Mouse (Mus musculus) thymus, adult 2 months (tissue): ENCODE measurements around the gene Abcb1b. TPM values are rescaled to one million over a fixed set of nuclear protein-coding genes. Genes with fewer than 3 reads are reported as not detected.
A peak's percentile ranks its signal among the peaks of the same experiment; 100 is the strongest.

ENCODE experiments used
- DNase-seq: peaks from one replicate; pipeline ENCODE4 v3.0.0; 2021
- H3K27ac ChIP-seq: fragments of 200-500 bp; 2 replicates; pipeline ENCODE4 v1.5.1; 2012; ENCODE audit warnings: low read length, control low read depth; ENCODE audit not compliant: control insufficient read depth, insufficient read depth
- H3K27me3 ChIP-seq: fragments of 200-500 bp; 2 replicates; pipeline ENCODE4 v1.6.1; 2012; ENCODE audit warnings: mild to moderate bottlenecking, low read length, moderate library complexity, mixed read lengths; ENCODE audit not compliant: control insufficient read depth, insufficient read depth
- H3K36me3 ChIP-seq: fragments of 200-500 bp; 2 replicates; pipeline ENCODE4 v1.6.1; 2012; ENCODE audit warnings: mild to moderate bottlenecking, low read length, moderate library complexity; ENCODE audit not compliant: control insufficient read depth, insufficient read depth
- H3K4me1 ChIP-seq: fragments of 200-500 bp; replicated peaks from 2 replicates; pipeline ENCODE4 v1.6.1; 2012; ENCODE audit warnings: low read length; ENCODE audit not compliant: control insufficient read depth, insufficient read depth
- H3K4me3 ChIP-seq: fragments of 200-500 bp; 2 replicates; pipeline ENCODE4 v1.5.1; 2012; ENCODE audit warnings: mild to moderate bottlenecking, low read length, control low read depth, moderate library complexity; ENCODE audit not compliant: control insufficient read depth, insufficient read depth
- CTCF ChIP-seq: fragments of 200-500 bp; IDR thresholded peaks from 2 replicates; pipeline ENCODE4 v1.5.1; 2012; ENCODE audit warnings: mild to moderate bottlenecking, control low read depth, low read length, moderate library complexity, borderline replicate concordance; ENCODE audit not compliant: control insufficient read depth, poor library complexity, insufficient read depth; ENCODE audit errors: extremely low read depth
- POLR2A ChIP-seq: fragments of 200-500 bp; IDR thresholded peaks from 2 replicates; pipeline ENCODE4 v1.6.1; 2012; ENCODE audit warnings: mild to moderate bottlenecking, low read length, control low read depth, moderate library complexity; ENCODE audit not compliant: control insufficient read depth, poor library complexity, insufficient read depth; ENCODE audit errors: extremely low read depth
- WGBS: fragments of 180-500 bp; shearing (Covaris S2); methylation state at CpG from one replicate; pipeline ENCODE4 v1.1.7; 2018; 5-methylcytosine and 5-hydroxymethylcytosine counted together
- polyA plus RNA-seq: library from polyadenylated mRNA; depleted of rRNA; stranded (reverse); fragments of >200 nt; gene quantifications from 2 replicates; pipeline ENCODE4 v1.2.3, GENCODE M21; 2012

Abcb1b gene
- polyA plus RNA-seq, 1 experiment = 3.1 TPM

- Histone ChIP-seq H3K27me3 (no peaks in the 10 kb centered on the region), H3K36me3 (no peaks in the 10 kb centered on the region), H3K4me3 (no peak overlapping the region), H3K27ac (no peak overlapping the region), H3K4me1 (no peaks in the 10 kb centered on the region)
- TF ChIP-seq POLR2A (no peak), CTCF (no peak)
- DNase-seq = no peak
- 90% methylated on average over 2 of the region's 2 CpGs for WGBS
These were observed 87.9 kb downstream of the Abcb1b start for GRCm38 (mm10) chr5:8885837-8886236.

GRCm38 (mm10) chr5:8893300-8894103 lies 95.6 kb downstream of the Abcb1b start, which contains the start of gene Abcb4:
TSS of gene Abcb4 (plus strand) at chr5:8893717.
- Histone ChIP-seq H3K4me3 (peak within 1 kb of the TSS; percentile 64), H3K27me3 (no peaks in the 10 kb centered on the region), H3K4me1 (peaks cover 14% of the 10 kb centered on the region), H3K27ac (peak within 1 kb of the TSS; percentile 29; the same call in 1 of the 2 replicates), H3K36me3 (no peaks in the 10 kb centered on the region)
- TF ChIP-seq POLR2A (no peak), CTCF (peak; percentile 74; the same call in 1 of the 2 replicates)
- WGBS = under 1% methylated on average over 64 of the region's 65 CpGs
- peak; percentile 68 for DNase-seq

- no peak for DNase-seq
- Histone ChIP-seq H3K4me3 (peak overlapping the region; percentile 64), H3K27me3 (no peaks in the 10 kb centered on the region), H3K36me3 (no peaks in the 10 kb centered on the region), H3K4me1 (peaks cover 14% of the 10 kb centered on the region), H3K27ac (no peak overlapping the region)
- TF ChIP-seq POLR2A (no peak), CTCF (no peak)
- WGBS = 3% methylated on average over 15 of the region's 15 CpGs
These were observed 96.1 kb downstream of the Abcb1b start for GRCm38 (mm10) chr5:8894104-8894425.

GRCm38 (mm10) chr5:8894641-8895490 lies 96.9 kb downstream of the Abcb1b start:
- Histone ChIP-seq H3K27me3 (no peaks in the 10 kb centered on the region), H3K27ac (peak overlapping the region; percentile 29; the same call in 1 of the 2 replicates), H3K36me3 (no peaks in the 10 kb centered on the region), H3K4me1 (peaks cover 14% of the 10 kb centered on the region), H3K4me3 (no peak overlapping the region)
- peak; percentile 2 for DNase-seq
- 52% methylated on average over 15 of the region's 15 CpGs for WGBS
- TF ChIP-seq POLR2A (no peak), CTCF (no peak)

GRCm38 (mm10) chr5:8896198-8896597 lies 98.3 kb downstream of the Abcb1b start:
- DNase-seq = no peak
- H3K4me1 ChIP-seq = peaks cover 14% of the 10 kb centered on the region
- 92% methylated on average over 1 of the region's 1 CpGs for WGBS
- H3K36me3 ChIP-seq = no peaks in the 10 kb centered on the region
- H3K27ac ChIP-seq = no peak overlapping the region
- no peak overlapping the region for H3K4me3 ChIP-seq
- H3K27me3 ChIP-seq = no peaks in the 10 kb centered on the region
- TF ChIP-seq POLR2A = no peak
- TF ChIP-seq CTCF = no peak

- Histone ChIP-seq H3K27me3 (no peaks in the 10 kb centered on the region), H3K4me3 (no peak overlapping the region), H3K27ac (no peak overlapping the region), H3K4me1 (peaks cover 12% of the 10 kb centered on the region), H3K36me3 (no peaks in the 10 kb centered on the region)
- no peak for DNase-seq
- WGBS = 97% methylated on average over 3 of the region's 3 CpGs
- TF ChIP-seq CTCF = no peak
- TF ChIP-seq POLR2A = no peak
These were observed 100.3 kb downstream of the Abcb1b start for GRCm38 (mm10) chr5:8898246-8898645.
